Mouse (Mus musculus): ENCODE results near the gene Zfp579. TPM values are rescaled to one million over a fixed set of nuclear protein-coding genes. Genes with fewer than 3 reads are reported as not detected.

The Zfp579 gene
- total and polyA plus RNA-seq, 3 experiments = 12.3 to 51.8 (median 14.0) TPM

- Histone ChIP-seq H3K27me3 (ENCODE audit: control insufficient read depth, insufficient read depth, low read length) (no peaks in the 10 kb centered on the region), H3K4me1 (ENCODE audit: control insufficient read depth, insufficient read depth, low read length) (peaks cover 5% of the 10 kb centered on the region), H3K27ac (no peak overlapping the region), H3K9ac (ENCODE audit: low read depth, low read length) (no peak overlapping the region), H3K79me2 (replicated peaks; ENCODE audit: control insufficient read depth, insufficient read depth, low read length) (no peaks in the 10 kb centered on the region), H3K4me3 (no peak overlapping the region), H3K36me3 (ENCODE audit: control insufficient read depth, insufficient read depth, low read length) (no peaks in the 10 kb centered on the region)
- no peak for DNase-seq
- WGBS = 46% methylated on average over 8 of the region's 8 CpGs
- intact Hi-C loops (cut with DNase I) = loop anchor here (2.0 kb wide), 2 partner anchors 16 to 54 kb away; partner anchors contain the start of gene Zfp580
- no peak for TF ChIP-seq CTCF (IDR thresholded peaks at IDR 0.05)
- no peak for TF ChIP-seq POLR2A (IDR thresholded peaks at IDR 0.05; ENCODE audit: insufficient read depth, low read depth, low read length)
- no peak for TF ChIP-seq EP300 (IDR thresholded peaks at IDR 0.05; ENCODE audit: insufficient read depth, low read depth, low read length)
Measured at GRCm38 (mm10) chr7:4996934-4997333, 976 bp upstream of the Zfp579 start.

GRCm38 (mm10) chr7:4995268-4996002 is 523 bp downstream of the Zfp579 start:
- intact Hi-C loops (cut with DNase I) = loop anchor here (2.0 kb wide), 2 partner anchors 17 to 55 kb away; partner anchors contain the start of gene Zfp580
- no peak for DNase-seq
- TF ChIP-seq POLR2A (IDR thresholded peaks at IDR 0.05; ENCODE audit: insufficient read depth, low read depth, low read length) = no peak; the same call in 1 of the 2 replicates
- TF ChIP-seq CTCF (IDR thresholded peaks at IDR 0.05) = no peak
- Histone ChIP-seq H3K36me3 (ENCODE audit: control insufficient read depth, insufficient read depth, low read length) (no peaks in the 10 kb centered on the region), H3K4me3 (peak overlapping the region; percentile 78), H3K9ac (ENCODE audit: low read depth, low read length) (peak overlapping the region; percentile 88), H3K27me3 (ENCODE audit: control insufficient read depth, insufficient read depth, low read length) (no peaks in the 10 kb centered on the region), H3K27ac (peak overlapping the region; percentile 75), H3K79me2 (replicated peaks; ENCODE audit: control insufficient read depth, insufficient read depth, low read length) (no peaks in the 10 kb centered on the region), H3K4me1 (ENCODE audit: control insufficient read depth, insufficient read depth, low read length) (peaks cover 5% of the 10 kb centered on the region)
- 7% methylated on average over 19 of the region's 19 CpGs for WGBS

- no peak for TF ChIP-seq POLR2A (IDR thresholded peaks at IDR 0.05; ENCODE audit: insufficient read depth, low read depth, low read length)
- no peaks in the 10 kb centered on the region for H3K27me3 ChIP-seq (ENCODE audit: control insufficient read depth, insufficient read depth, low read length)
- H3K9ac ChIP-seq (ENCODE audit: low read depth, low read length) = no peak overlapping the region
- 73% methylated on average over 59 of the region's 59 CpGs for WGBS
- no peaks in the 10 kb centered on the region for H3K36me3 ChIP-seq (ENCODE audit: control insufficient read depth, insufficient read depth, low read length)
- no peak for DNase-seq
- H3K4me3 ChIP-seq = no peak overlapping the region
- intact Hi-C loops (cut with DNase I) = no loop called here
- no peaks in the 10 kb centered on the region for H3K79me2 ChIP-seq (replicated peaks; ENCODE audit: control insufficient read depth, insufficient read depth, low read length)
- no peak overlapping the region for H3K27ac ChIP-seq
- peaks cover 5% of the 10 kb centered on the region for H3K4me1 ChIP-seq (ENCODE audit: control insufficient read depth, insufficient read depth, low read length)
Measured at GRCm38 (mm10) chr7:4993999-4994788, 1.8 kb downstream of the Zfp579 start.

- Histone ChIP-seq H3K27me3 (ENCODE audit: control insufficient read depth, insufficient read depth, low read length) (no peaks in the 10 kb centered on the region), H3K4me3 (no peak overlapping the region), H3K4me1 (ENCODE audit: control insufficient read depth, insufficient read depth, low read length) (peaks cover 5% of the 10 kb centered on the region), H3K79me2 (replicated peaks; ENCODE audit: control insufficient read depth, insufficient read depth, low read length) (no peaks in the 10 kb centered on the region), H3K9ac (ENCODE audit: low read depth, low read length) (no peak overlapping the region), H3K27ac (no peak overlapping the region), H3K36me3 (ENCODE audit: control insufficient read depth, insufficient read depth, low read length) (no peaks in the 10 kb centered on the region)
- TF ChIP-seq CTCF (IDR thresholded peaks at IDR 0.05) (no peak), EP300 (IDR thresholded peaks at IDR 0.05; ENCODE audit: insufficient read depth, low read depth, low read length) (no peak), POLR2A (IDR thresholded peaks at IDR 0.05; ENCODE audit: insufficient read depth, low read depth, low read length) (no peak)
- intact Hi-C loops (cut with DNase I) = no loop called here
- no peak for DNase-seq
- 71% methylated on average over 55 of the region's 55 CpGs for WGBS
Measured at GRCm38 (mm10) chr7:4993347-4993998, 2.5 kb downstream of the Zfp579 start.

- no peak for DNase-seq
- H3K27ac ChIP-seq = no peak overlapping the region
- H3K36me3 ChIP-seq (ENCODE audit: control insufficient read depth, insufficient read depth, low read length) = no peaks in the 10 kb centered on the region
- intact Hi-C loops (cut with DNase I) = no loop called here
- 9% methylated on average over 2 of the region's 2 CpGs for WGBS
- TF ChIP-seq CTCF (IDR thresholded peaks at IDR 0.05) (no peak), POLR2A (IDR thresholded peaks at IDR 0.05; ENCODE audit: insufficient read depth, low read depth, low read length) (no peak), EP300 (IDR thresholded peaks at IDR 0.05; ENCODE audit: insufficient read depth, low read depth, low read length) (no peak)
- no peaks in the 10 kb centered on the region for H3K27me3 ChIP-seq (ENCODE audit: control insufficient read depth, insufficient read depth, low read length)
- no peaks in the 10 kb centered on the region for H3K79me2 ChIP-seq (replicated peaks; ENCODE audit: control insufficient read depth, insufficient read depth, low read length)
- no peaks in the 10 kb centered on the region for H3K4me1 ChIP-seq (ENCODE audit: control insufficient read depth, insufficient read depth, low read length)
- H3K4me3 ChIP-seq = no peak overlapping the region
- H3K9ac ChIP-seq (ENCODE audit: low read depth, low read length) = no peak overlapping the region
Measured at GRCm38 (mm10) chr7:4988250-4988649, 7.7 kb downstream of the Zfp579 start.
